12 mouse cellular contexts compared by ENCODE assay signal in the genomic region with DNA sequence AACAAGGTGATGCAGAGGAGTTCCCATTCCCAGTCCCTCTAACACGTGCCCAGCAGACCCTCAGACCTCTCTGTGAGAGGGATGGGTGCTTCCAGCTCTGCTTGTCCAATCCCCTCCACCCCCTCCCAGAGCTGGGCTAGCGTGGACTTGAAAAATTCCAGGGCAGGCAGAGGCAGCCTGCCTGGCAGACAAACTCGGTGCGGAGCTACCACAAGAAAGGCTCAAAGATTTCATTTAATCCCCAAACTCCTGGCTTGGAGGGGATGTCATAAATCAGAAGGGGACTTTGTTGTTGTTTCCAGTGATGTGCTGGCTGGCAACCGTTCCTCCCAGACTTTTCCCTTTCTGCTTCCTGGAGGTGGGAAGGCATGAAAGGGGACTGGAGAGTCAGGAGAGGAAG. TPM values are rescaled to one million over a fixed set of nuclear protein-coding genes. Genes with fewer than 3 reads are reported as not detected.
DNase-seq lines count a peak whose midpoint lies in the region; ATAC-seq and TF ChIP-seq lines count a peak whose summit lies in the region.
"Had no signal": no experiment of that assay in that cellular context is flagged by ENCODE, and none has a peak within 500 bp of the region (broad histone marks: within the 10 kb centered on the region; RNA-seq: fewer than 3 reads in every experiment).

No protein-coding gene starts in this region.

- H3K4me2 ChIP-seq in liver, embryonic 11.5 days, result no peak overlapping the region
- no peak overlapping the region for H3K4me2 ChIP-seq in embryonic facial prominence, embryonic 14.5 days (ENCODE audit: low read depth, low read length)
- no peak overlapping the region for H3K4me2 ChIP-seq in limb, embryonic 14.5 days (replicated peaks; ENCODE audit: low read depth, low read length, severe bottlenecking)
- H3K4me2 ChIP-seq: liver, embryonic 12.5 days; midbrain, embryonic 12.5 days had no signal

- no peak for TF ChIP-seq POLR2A in limb, embryonic 14.5 days (IDR thresholded peaks at IDR 0.05; ENCODE audit: borderline replicate concordance, extremely low read depth, insufficient read depth, insufficient read length)

- H3K4me3 ChIP-seq in liver, embryonic 11.5 days (ENCODE audit: low read depth, low read length), result no peak overlapping the region
- no peak overlapping the region for H3K4me3 ChIP-seq in embryonic facial prominence, embryonic 14.5 days (ENCODE audit: low read depth, low read length)
- no peak overlapping the region for H3K4me3 ChIP-seq in limb, embryonic 14.5 days (replicated peaks; ENCODE audit: low read length)
- H3K4me3 ChIP-seq: liver, embryonic 12.5 days; midbrain, embryonic 12.5 days had no signal

- no peaks in the 10 kb centered on the region for H3K9me3 ChIP-seq in liver, embryonic 11.5 days (ENCODE audit: control insufficient read depth, low read length)
- no peaks in the 10 kb centered on the region for H3K9me3 ChIP-seq in embryonic facial prominence, embryonic 14.5 days (ENCODE audit: control insufficient read depth, low read length)
- H3K9me3 ChIP-seq in limb, embryonic 14.5 days (ENCODE audit: control insufficient read depth, low read length), result no peaks in the 10 kb centered on the region
- H3K9me3 ChIP-seq: liver, embryonic 12.5 days; midbrain, embryonic 12.5 days had no signal

- no peaks in the 10 kb centered on the region for H3K36me3 ChIP-seq in liver, embryonic 11.5 days (ENCODE audit: control insufficient read depth, insufficient read depth, low read length)
- H3K36me3 ChIP-seq in embryonic facial prominence, embryonic 14.5 days (ENCODE audit: control insufficient read depth, insufficient read depth, low read length), result no peaks in the 10 kb centered on the region
- H3K36me3 ChIP-seq in limb, embryonic 14.5 days (ENCODE audit: control insufficient read depth, insufficient read depth, low read length), result no peaks in the 10 kb centered on the region
- H3K36me3 ChIP-seq: liver, embryonic 12.5 days; midbrain, embryonic 12.5 days had no signal

- H3K27me3 ChIP-seq in liver, embryonic 11.5 days (replicated peaks; ENCODE audit: control insufficient read depth, insufficient read depth, low read length), result 0 out of 2 replicates have a peak, but pooled peaks cover 2% of the 10 kb centered on the region
- H3K27me3 ChIP-seq in embryonic facial prominence, embryonic 14.5 days (replicated peaks; ENCODE audit: control insufficient read depth, insufficient read depth, low read length), result no peaks in the 10 kb centered on the region
- H3K27me3 ChIP-seq in limb, embryonic 14.5 days (ENCODE audit: control insufficient read depth, insufficient read depth, low read length), result no peaks in the 10 kb centered on the region

- WGBS in liver, embryonic 11.5 days, result 43% methylated on average over 5 of the region's 5 CpGs
- WGBS in embryonic facial prominence, embryonic 14.5 days, result 22% methylated on average over 5 of the region's 5 CpGs
- WGBS in limb, embryonic 14.5 days, result 9% methylated on average over 5 of the region's 5 CpGs

- no peak overlapping the region for H3K9ac ChIP-seq in liver, embryonic 11.5 days (ENCODE audit: low read depth, low read length)
- peak overlapping the region; percentile 1; the same call in 1 of the 2 replicates for H3K9ac ChIP-seq in embryonic facial prominence, embryonic 14.5 days (ENCODE audit: low read depth, low read length)
- no peak overlapping the region for H3K9ac ChIP-seq in limb, embryonic 14.5 days (ENCODE audit: low read depth, low read length, severe bottlenecking)
- H3K9ac ChIP-seq: liver, embryonic 12.5 days; midbrain, embryonic 12.5 days had no signal

- H3K27ac ChIP-seq in liver, embryonic 11.5 days (ENCODE audit: low read depth, low read length), result no peak overlapping the region
- peak overlapping the region; percentile 61 for H3K27ac ChIP-seq in embryonic facial prominence, embryonic 14.5 days (replicated peaks; ENCODE audit: low read depth, low read length)
- peak overlapping the region; percentile 65 for H3K27ac ChIP-seq in limb, embryonic 14.5 days (replicated peaks; ENCODE audit: low read depth, low read length)
- H3K27ac ChIP-seq: liver, embryonic 12.5 days; midbrain, embryonic 12.5 days had no signal

- DNase-seq in liver, result peak; percentile 34
- no peak for DNase-seq in liver, embryonic 11.5 days (ENCODE audit: low spot score)
- peak; percentile 70 for DNase-seq in embryonic facial prominence, embryonic 14.5 days (ENCODE audit: low spot score)
- DNase-seq in kidney, adult 9 months, result peak; percentile 38
- DNase-seq in limb, embryonic 14.5 days (ENCODE audit: low spot score), result peak; percentile 52
- DNase-seq in spleen, postnatal 10 days (ENCODE audit: low spot score in 2 of 2), result no peak
- DNase-seq in adrenal gland, adult (ENCODE audit: inconsistent age in 2 of 2, low spot score in 1 of 2), result no peak
- DNase-seq in testis, postnatal 10 days (ENCODE audit: low spot score), result no peak
- DNase-seq: heart, postnatal 14 days had no signal

- H3K4me1 ChIP-seq in liver, embryonic 11.5 days (replicated peaks; ENCODE audit: control insufficient read depth, insufficient read depth, low read length), result peaks cover 19% of the 10 kb centered on the region
- peaks cover 30% of the 10 kb centered on the region for H3K4me1 ChIP-seq in embryonic facial prominence, embryonic 14.5 days (ENCODE audit: control insufficient read depth, insufficient read depth, low read length)
- peaks cover 27% of the 10 kb centered on the region for H3K4me1 ChIP-seq in limb, embryonic 14.5 days (ENCODE audit: control insufficient read depth, insufficient read depth, low read length)

- no peak for ATAC-seq in liver, embryonic 11.5 days (replicated peaks; ENCODE audit: low FRiP score)
- peak; percentile 17; the same call in 1 of the 2 replicates for ATAC-seq in embryonic facial prominence, embryonic 14.5 days (ENCODE audit: low read depth)
- ATAC-seq in limb, embryonic 14.5 days (ENCODE audit: low FRiP score, low read depth), result 0 out of 2 replicates have a peak, but pooled peaks have one; percentile 8
- ATAC-seq: activated CD4-positive, CD25-positive, alpha-beta regulatory T cell, adult 4 months had no signal

RNA-seq across cellular contexts. Expression of a gene that starts 44.1 kb away (rescaled TPM):
- 0.11 and 0.23 TPM in 2 replicates for polyA plus RNA-seq in liver, embryonic 11.5 days (2014; fragmentation: Nextera tagmentation; extraction: Ambion mirVana)
- 13.2 and 13.9 TPM in 2 replicates for polyA plus RNA-seq in embryonic facial prominence, embryonic 14.5 days (2014; fragmentation: Nextera tagmentation; extraction: Ambion mirVana)
- polyA plus RNA-seq in limb, embryonic 14.5 days (2012; rRNA removed), result 24.5 and 30.3 TPM in 2 replicates
- 13.9 TPM in 2 replicates for polyA plus RNA-seq in limb, embryonic 14.5 days (2014; fragmentation: Nextera tagmentation; extraction: Ambion mirVana)
- polyA plus RNA-seq: activated CD4-positive, CD25-positive, alpha-beta regulatory T cell, adult 4 months had no signal

RNA-seq across cellular contexts. Expression of a gene that starts 57.5 kb away (rescaled TPM):
- 0.40 TPM in 1 of 2 replicates, not detected in the other for polyA plus RNA-seq in liver, embryonic 11.5 days (2014; fragmentation: Nextera tagmentation; extraction: Ambion mirVana)
- 0.82 and 1.3 TPM in 2 replicates for polyA plus RNA-seq in embryonic facial prominence, embryonic 14.5 days (2014; fragmentation: Nextera tagmentation; extraction: Ambion mirVana)
- 2.4 and 3.7 TPM in 2 replicates for polyA plus RNA-seq in limb, embryonic 14.5 days (2012; rRNA removed)
- polyA plus RNA-seq in limb, embryonic 14.5 days (2014; fragmentation: Nextera tagmentation; extraction: Ambion mirVana), result 1.0 and 1.1 TPM in 2 replicates
- polyA plus RNA-seq: activated CD4-positive, CD25-positive, alpha-beta regulatory T cell, adult 4 months had no signal

Comparison
In these comparisons a context has a peak if more than half of its experiments do, and no peak if none do; other contexts are left out.
1. DNase-seq: peak in liver (single experiment), embryonic facial prominence, embryonic 14.5 days (single experiment), kidney, adult 9 months (single experiment) and limb, embryonic 14.5 days (single experiment); none in liver, embryonic 11.5 days (single experiment), spleen, postnatal 10 days (0 of 2), adrenal gland, adult (0 of 2) and testis, postnatal 10 days (single experiment).
2. RNA of a gene that starts 44.1 kb away (polyA plus RNA-seq): 13.9 to 30.3 TPM in limb, embryonic 14.5 days and 13.2 to 13.9 TPM in embryonic facial prominence, embryonic 14.5 days; 0.11 to 0.23 TPM in liver, embryonic 11.5 days; every median in the first group is over 10 times any median in the second.